In the genomic region with DNA sequence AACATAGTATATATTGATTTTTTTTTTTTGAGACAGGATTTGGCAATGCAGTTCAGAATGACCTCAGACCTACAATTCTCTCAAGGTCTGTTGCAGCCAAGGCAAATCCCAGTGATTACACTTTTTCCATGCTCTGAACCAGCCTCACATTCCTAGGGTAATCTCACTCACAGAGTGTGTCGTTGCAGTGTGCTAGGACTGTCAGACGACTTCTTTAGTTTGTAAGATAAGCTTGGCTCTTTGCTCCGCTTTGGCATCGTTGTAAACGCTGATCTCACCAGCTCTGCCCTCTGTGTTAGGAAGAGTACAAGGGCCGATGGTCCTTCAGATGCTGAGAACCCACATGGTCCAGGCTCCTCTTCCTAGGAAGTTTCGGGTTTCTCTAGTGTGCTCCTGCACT, we compare ENCODE assay signal across 22 mouse cellular contexts. TPM values are rescaled to one million over a fixed set of nuclear protein-coding genes. Genes with fewer than 3 reads are reported as not detected.
DNase-seq lines count a peak whose midpoint lies in the region; ATAC-seq lines count a peak whose summit lies in the region.
"Had no signal": no experiment of that assay in that cellular context is flagged by ENCODE, and none has a peak within 500 bp of the region (broad histone marks: within the 10 kb centered on the region; RNA-seq: fewer than 3 reads in every experiment).

No protein-coding gene starts in this region.

- ATAC-seq in heart, embryonic 13.5 days (ENCODE audit: extremely low read depth, insufficient number of reproducible peaks, low FRiP score, low TSS enrichment) = no peak
- ATAC-seq: CD4-positive, CD25-positive, alpha-beta regulatory T cell, adult 4 months; forebrain, embryonic 15.5 days; intestine, embryonic 16.5 days; midbrain, embryonic 15.5 days had no signal

- H3K36me3 ChIP-seq in heart, embryonic 13.5 days = no peaks in the 10 kb centered on the region; the same call in 1 of the 2 replicates
- no peaks in the 10 kb centered on the region for H3K36me3 ChIP-seq in heart, embryonic 10.5 days

- H3K4me1 ChIP-seq in heart, embryonic 13.5 days = peaks cover 39% of the 10 kb centered on the region
- H3K4me1 ChIP-seq in heart, embryonic 10.5 days = peaks cover 19% of the 10 kb centered on the region
- H3K4me1 ChIP-seq: forebrain, embryonic 15.5 days had no signal

- no peak for DNase-seq in heart, embryonic 10.5 days (ENCODE audit: low spot score)
- DNase-seq in heart, postnatal 10 days = peak; percentile 36 to 43
- no peak for DNase-seq in heart, postnatal 14 days
- DNase-seq in lung, postnatal 10 days = peak; percentile 25
- no peak for DNase-seq in lung, postnatal 36 days
- DNase-seq in right cerebral cortex, adult 18-20 months = no peak
- DNase-seq: cerebellum, adult 8-10 months; gastrocnemius, postnatal 25 days; kidney, adult 8-10 months; kidney, postnatal 4 days; spleen, adult 18-20 months; thymus, postnatal 14 days had no signal

- no peak overlapping the region for H3K4me2 ChIP-seq in heart, embryonic 13.5 days
- H3K4me2 ChIP-seq: forebrain, embryonic 15.5 days; hindbrain, embryonic 12.5 days; limb, embryonic 15.5 days; midbrain, embryonic 15.5 days had no signal

- 24% methylated on average over 7 of the region's 7 CpGs for WGBS in heart, embryonic 13.5 days
- 25% methylated on average over 7 of the region's 7 CpGs for WGBS in heart, embryonic 10.5 days

- H3K27me3 ChIP-seq in heart, embryonic 13.5 days (replicated peaks) = no peaks in the 10 kb centered on the region
- no peaks in the 10 kb centered on the region for H3K27me3 ChIP-seq in heart, embryonic 10.5 days (ENCODE audit: insufficient read depth, poor library complexity, severe bottlenecking)
- H3K27me3 ChIP-seq: forebrain, embryonic 15.5 days; hindbrain, embryonic 12.5 days; limb, embryonic 15.5 days; midbrain, embryonic 15.5 days had no signal

- intact Hi-C loops in heart, postnatal 10 days (cut with DNase I) = loop anchor here (5.0 kb wide), 1 partner anchor 79 kb away; a partner anchor contains a TSS
- intact Hi-C loops in heart, postnatal 14 days (cut with DNase I) = no loop called here

- peak overlapping the region; percentile 38; the same call in 1 of the 2 replicates for H3K27ac ChIP-seq in heart, embryonic 13.5 days (replicated peaks)
- no peak overlapping the region for H3K27ac ChIP-seq in heart, embryonic 10.5 days
- H3K27ac ChIP-seq: forebrain, embryonic 10.5 days; forebrain, embryonic 15.5 days; hindbrain, embryonic 12.5 days; kidney, postnatal 0 days; limb, embryonic 15.5 days; midbrain, embryonic 10.5 days; midbrain, embryonic 15.5 days had no signal

- no peak overlapping the region for H3K4me3 ChIP-seq in heart, embryonic 13.5 days
- H3K4me3 ChIP-seq in heart, embryonic 10.5 days = no peak overlapping the region
- H3K4me3 ChIP-seq: forebrain, embryonic 10.5 days; forebrain, embryonic 15.5 days; hindbrain, embryonic 12.5 days; limb, embryonic 15.5 days; midbrain, embryonic 10.5 days; midbrain, embryonic 15.5 days had no signal

- H3K9me3 ChIP-seq in heart, embryonic 13.5 days = no peaks in the 10 kb centered on the region
- H3K9me3 ChIP-seq in heart, embryonic 10.5 days = no peaks in the 10 kb centered on the region
- H3K9me3 ChIP-seq: forebrain, embryonic 10.5 days; forebrain, embryonic 15.5 days; hindbrain, embryonic 12.5 days; limb, embryonic 15.5 days; midbrain, embryonic 10.5 days; midbrain, embryonic 15.5 days had no signal

- H3K9ac ChIP-seq in heart, embryonic 13.5 days = 0 out of 2 replicates have a peak overlapping the region, but pooled peaks have one; percentile 21
- H3K9ac ChIP-seq: forebrain, embryonic 15.5 days; hindbrain, embryonic 12.5 days; limb, embryonic 15.5 days; midbrain, embryonic 15.5 days had no signal

RNA-seq across cellular contexts. Expression of a gene that starts 25.2 kb away (rescaled TPM):
- 26.5 and 26.8 TPM in 2 replicates for polyA plus RNA-seq in heart, embryonic 13.5 days (2015; fragmentation: Nextera tagmentation; extraction: Ambion mirVana)
- polyA plus RNA-seq in heart, embryonic 10.5 days (2016; fragmentation: Nextera tagmentation; extraction: Ambion mirVana) = 29.5 and 36.5 TPM in 2 replicates
- total RNA-seq in heart, postnatal 10 days (2021) = 10 to 100 TPM; 44.5 to 48.6 TPM
- total RNA-seq in heart, postnatal 14 days (2021) = 10 to 100 TPM; 41.8 to 43.4 TPM

Comparison
In these comparisons a context has a peak if more than half of its experiments do, and no peak if none do; other contexts are left out.
1. DNase-seq: peak in heart, postnatal 10 days (2 of 2) and lung, postnatal 10 days (single experiment); none in heart, embryonic 10.5 days (single experiment), heart, postnatal 14 days (0 of 2), lung, postnatal 36 days (single experiment) and right cerebral cortex, adult 18-20 months (single experiment).